Mouse (Mus musculus) gastrocnemius, postnatal 10 days (tissue): ENCODE measurements at regions not wholly inside any gene's neighbourhood (a gene's known extent, or its start where the extent isn't known, plus 50 kb on each side); places are given as distances from the start of the nearest gene placed in this dataset.

Source experiments
- DNase-seq: peaks from one replicate; pipeline ENCODE4 v3.0.0; 2021; ENCODE audit warnings: mixed read lengths

GRCm38 (mm10) chr9:122566060-122566459 is 181.1 kb upstream of the Topaz1 start:
- DNase-seq, result no peak

DNA sequence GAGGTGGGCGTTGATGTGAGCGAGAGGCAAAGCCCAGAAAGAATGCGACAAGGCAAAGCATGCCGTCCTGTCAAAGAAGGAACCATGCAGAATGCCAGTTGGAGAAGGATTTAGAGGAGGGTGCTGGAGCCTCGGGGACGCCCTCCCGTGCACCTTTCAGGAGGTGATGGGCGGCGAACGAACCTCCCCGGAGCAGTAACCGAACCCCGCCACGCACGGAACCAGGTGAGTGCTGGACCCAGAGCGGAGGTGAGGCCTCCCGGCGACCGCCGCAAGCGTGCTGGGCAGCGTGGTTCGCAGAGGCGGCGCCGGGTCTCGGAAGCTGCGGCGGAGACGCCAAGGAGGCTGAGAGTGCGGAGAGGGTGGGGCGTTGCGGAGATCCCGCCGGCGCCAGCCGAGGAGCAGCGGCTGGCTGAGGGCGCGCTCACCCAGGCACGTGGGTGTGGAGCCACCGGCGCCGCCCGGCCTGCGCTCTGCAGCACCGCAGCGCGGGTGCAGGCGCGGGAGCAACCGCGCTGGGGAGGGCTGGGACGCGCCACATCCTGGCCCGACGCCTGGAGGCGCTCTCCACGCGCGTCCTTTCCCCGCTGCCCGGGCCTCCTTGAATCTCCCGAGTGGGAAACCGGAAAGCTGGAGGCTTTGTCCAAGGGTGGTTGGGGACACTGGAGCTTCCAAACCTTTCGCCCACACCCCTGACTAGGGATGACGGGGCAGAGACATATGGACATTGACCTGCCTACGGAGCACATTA is 178.3 kb upstream of the Topaz1 start:
- no peak for DNase-seq

DNA sequence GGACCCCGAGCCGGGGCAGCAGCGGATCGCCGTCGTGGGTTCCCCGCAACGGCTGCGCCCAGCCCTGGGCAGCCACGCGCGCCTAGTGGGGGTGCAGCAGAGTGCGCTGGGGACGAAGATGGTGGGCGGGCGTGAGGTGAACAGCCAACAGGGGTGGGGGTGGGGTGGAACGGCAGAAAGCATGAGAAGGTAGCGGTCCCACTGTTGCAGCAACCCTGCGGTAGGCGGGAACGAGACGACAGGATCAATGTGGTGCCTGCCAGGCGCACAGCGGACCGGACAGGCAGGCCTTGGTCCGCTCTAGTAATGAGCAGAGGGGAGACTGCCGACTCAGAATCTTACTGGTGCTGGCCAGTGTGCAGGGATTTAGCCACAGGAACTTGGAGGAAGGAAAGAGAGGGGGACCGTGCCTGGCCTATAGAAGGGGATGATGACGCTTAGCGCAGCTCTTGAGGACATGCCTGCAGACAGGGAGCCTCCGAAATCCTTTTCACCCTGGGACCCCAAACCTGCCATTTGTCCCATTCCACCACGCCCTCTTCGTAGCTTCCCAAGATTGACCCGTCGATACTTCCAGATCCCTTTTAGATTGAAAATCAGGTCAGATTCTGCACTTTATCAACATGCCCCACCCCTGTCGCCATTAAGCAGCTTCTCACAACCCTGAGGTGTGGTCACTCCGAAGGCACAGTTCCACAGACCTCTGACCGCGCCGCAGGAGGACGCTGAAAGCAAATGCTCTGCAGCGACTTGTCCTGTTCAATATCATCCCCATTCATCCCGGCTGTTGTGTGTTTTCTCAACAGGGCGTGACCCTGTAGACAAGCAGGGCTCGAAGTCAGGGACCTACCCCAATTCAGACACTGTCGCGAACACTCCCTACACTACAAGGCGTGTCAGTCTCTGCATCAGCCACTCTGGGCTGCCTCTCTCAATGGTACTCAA is 177.4 kb upstream of the Topaz1 start:
- DNase-seq, result no peak

GRCm38 (mm10) chr9:122571001-122571400 is 176.1 kb upstream of the Topaz1 start:
- no peak for DNase-seq

- no peak for DNase-seq
Measured at GRCm38 (mm10) chr9:122571402-122572059, 175.6 kb upstream of the Topaz1 start.

DNA sequence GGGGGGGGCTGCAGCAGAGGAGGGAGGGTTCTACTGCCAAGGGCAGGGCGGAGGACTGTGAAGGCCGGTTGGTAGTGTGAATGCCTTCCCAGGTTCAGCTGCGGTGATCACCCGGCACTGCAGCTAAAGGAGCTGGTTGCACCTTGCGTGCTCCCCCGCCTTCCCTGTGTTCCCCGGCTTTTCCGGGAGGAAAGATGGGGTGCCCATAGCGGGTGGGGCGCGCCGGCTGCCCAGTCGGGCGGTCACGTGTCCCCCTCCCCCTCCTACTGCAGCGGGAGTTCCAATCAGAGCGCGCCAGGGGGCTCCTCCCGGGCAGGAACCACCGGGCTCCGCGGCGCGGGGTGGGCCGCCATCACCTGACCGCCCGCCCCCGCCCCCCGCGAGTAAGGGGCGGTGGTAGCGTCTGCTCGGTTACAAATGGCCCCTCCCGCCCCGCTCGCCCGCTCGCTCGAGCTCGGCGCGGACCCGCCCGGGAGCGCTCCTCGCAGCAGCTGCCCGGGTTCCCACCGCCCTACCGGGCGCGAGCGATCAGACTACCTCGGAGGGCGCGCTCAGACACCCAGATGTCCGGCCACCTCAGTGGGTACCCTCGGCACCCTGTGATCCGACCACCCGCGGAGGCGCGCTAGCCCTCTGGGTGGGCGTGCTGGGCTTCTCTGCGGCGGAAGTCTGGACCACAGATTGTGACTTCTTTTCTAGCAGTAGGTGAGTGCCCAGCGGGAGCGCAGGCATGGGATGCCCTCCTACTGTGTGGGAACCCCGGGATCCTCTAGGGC is 174.9 kb upstream of the Topaz1 start:
- DNase-seq, result peak; percentile 22

DNA sequence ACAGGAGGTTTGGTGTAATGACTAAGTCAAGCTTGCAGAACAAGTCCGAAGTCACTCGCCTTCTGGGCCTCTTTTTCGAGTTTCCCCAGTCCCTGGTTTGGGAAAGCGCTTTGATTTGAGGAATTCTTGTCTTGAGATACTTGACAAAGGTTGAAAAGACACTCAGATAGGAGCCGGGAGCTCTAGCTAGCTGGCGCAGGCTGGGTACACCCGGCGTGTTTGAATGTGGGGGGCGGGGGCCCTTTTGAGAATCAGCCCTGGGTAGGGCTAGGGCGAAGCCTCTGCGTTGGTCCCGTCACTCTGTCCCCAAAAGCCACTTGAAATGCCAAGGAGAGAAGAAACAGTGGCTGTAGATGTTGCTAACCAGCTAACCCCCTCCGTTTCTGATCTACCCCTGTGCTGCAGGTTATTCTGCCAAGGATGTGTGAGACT is 174.3 kb upstream of the Topaz1 start:
- no peak for DNase-seq

DNA sequence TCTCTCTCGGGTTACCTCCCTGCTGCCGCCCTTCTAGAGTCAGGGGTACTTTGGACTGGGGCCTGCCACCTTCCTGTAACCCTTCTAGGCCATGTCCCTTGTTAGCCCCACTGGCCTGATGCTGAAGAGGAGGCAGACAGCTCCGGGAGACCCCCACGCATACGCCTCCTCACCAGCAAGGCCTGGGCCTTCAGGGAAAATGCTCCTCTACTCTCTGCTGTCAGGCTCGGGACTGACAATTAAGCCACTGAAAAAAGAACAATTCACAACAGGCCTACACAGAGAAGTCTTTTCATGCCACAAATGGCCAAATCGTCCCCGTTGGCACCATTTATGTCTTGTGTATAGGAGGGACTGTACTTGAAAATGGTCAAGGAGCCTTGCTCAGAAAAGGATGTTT is 161.9 kb upstream of the Topaz1 start:
- DNase-seq, result no peak

- DNase-seq, result no peak
Measured at GRCm38 (mm10) chr9:122586421-122586820, 160.7 kb upstream of the Topaz1 start.

- DNase-seq, result no peak
Measured at GRCm38 (mm10) chr9:122586986-122587385, 160.2 kb upstream of the Topaz1 start.

- no peak for DNase-seq
Measured at GRCm38 (mm10) chr9:122588246-122588645, 158.9 kb upstream of the Topaz1 start.

- DNase-seq, result no peak
Measured at GRCm38 (mm10) chr9:122592820-122593615, 154.1 kb upstream of the Topaz1 start.

DNA sequence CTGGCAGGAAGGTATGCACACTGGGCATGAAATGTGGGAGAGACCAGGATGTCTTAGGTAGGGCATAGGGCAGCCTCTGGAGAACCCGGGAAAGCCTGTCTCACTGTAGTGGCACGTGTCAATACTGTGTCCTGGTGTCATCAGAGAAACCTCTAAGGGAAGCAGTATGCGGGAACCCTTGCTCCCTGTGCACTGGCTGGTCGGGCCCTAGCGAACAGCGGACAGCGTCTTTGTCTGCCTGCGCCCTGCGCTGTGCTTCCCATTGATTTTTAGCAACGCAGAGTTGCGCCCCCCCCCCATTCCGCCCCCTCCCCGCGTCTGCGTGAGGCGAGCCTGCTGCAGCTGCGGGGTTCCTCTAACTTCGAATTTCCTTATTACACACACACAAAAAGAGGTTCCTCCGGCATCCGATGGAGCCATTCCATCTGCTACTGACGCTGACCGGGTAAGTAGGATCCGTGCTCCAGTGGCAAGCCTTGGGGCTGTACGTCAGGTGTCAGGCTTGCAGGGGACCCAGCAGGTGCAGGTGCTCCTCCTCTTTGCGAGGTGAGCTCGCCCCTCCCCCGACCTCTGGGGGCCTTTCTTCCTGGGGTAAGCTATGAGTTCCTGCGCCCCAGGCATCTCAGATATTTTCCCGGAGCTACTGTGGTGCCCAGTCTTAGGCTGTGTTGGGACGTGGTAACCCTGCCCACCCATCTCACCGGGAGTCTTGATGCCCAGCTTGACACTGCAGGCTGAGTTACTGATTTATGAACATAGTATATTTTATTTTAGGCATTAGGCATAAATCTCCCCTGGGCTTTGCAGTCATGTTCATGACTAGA is 151.8 kb upstream of the Topaz1 start:
- DNase-seq, result no peak

- no peak for DNase-seq
Measured at GRCm38 (mm10) chr9:122603106-122603505, 144.0 kb upstream of the Topaz1 start.

- no peak for DNase-seq
Measured at GRCm38 (mm10) chr9:122609616-122610015, 137.5 kb upstream of the Topaz1 start.

- no peak for DNase-seq
Measured at GRCm38 (mm10) chr9:122610918-122611317, 136.2 kb upstream of the Topaz1 start.

DNA sequence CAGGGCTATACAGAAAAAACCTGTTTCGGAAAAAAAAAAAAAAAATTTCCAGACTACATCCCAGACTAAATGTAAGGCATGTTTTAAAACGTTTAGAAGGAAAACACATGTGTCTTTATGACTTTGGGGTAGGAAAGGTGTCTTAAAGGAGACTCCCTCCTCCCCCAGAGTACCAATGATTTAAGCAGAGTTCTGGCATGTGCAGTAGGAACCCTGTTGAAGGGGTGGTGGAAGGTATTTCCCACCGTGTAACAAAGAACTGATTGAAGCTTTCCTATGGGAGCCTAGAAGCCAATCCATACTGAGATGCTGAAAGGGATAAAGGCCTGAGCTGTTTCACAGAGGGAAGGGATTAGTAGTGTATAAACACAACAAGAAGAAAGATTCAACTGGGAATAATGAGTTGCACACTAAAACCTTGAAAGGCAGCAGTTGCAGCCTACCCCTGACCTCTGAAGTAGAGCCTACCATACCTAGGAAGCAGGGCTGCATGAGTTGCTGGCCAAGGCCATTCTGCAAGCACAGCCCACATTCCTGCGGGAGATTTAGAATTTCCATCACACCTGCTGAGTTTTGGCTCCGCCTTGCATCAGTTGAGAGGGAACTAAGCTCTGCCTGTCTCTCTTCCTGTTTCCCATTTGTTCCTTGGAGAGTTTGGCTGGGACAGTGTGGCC is 132.4 kb upstream of the Topaz1 start:
- DNase-seq, result no peak

DNA sequence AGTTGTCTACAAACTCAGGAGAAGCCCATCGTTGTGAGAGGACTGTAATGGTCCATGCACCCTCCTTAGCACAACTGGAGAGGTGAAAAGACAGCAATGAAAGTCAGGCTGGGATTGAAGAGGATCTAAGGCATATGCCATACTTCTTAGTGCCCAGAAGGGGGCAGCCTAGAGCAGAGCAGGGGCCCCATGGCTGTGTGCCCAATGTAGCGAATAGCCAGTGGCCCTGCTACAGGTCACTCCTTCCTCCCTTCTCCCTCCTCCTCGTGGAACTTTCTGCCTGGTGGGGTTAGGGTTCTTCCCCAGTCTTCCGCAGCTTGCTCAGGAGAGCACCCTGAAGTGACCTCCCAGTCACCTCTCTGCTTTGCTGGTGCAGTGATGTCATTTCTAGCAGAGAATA is 131.8 kb upstream of the Topaz1 start:
- peak; percentile 60 for DNase-seq

- DNase-seq, result no peak
Measured at GRCm38 (mm10) chr9:122617793-122618192, 129.4 kb upstream of the Topaz1 start.

- DNase-seq, result no peak
Measured at GRCm38 (mm10) chr9:122625081-122625480, 122.1 kb upstream of the Topaz1 start.
